Mouse (Mus musculus): ENCODE measurements around the gene Pced1b.
"Not testable (repeated sequence)": the region's sequence is repeated elsewhere in the genome, so short reads cannot be mapped to it uniquely, and the experiment has no call there.

Gene Pced1b

DNA sequence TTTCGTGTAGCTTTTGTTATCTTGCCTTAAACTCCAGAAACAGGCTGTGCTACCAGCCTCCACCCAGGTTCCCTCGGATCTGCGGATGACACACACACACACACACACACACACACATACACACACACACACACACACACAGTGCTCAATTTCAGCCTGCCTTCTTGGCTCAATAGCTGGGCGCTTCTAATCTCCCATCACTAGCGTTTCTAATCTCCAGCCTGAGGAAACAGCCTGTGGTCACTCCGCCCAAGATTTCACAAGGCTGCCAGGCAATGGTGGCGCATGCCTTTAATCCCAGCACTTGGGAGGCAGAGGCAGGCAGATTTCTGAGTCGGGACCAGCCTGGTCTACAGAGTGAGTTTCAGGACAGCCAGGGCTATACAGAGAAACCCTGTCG lies 98.2 kb downstream of the Pced1b start:
- no peak for DNase-seq

DNA sequence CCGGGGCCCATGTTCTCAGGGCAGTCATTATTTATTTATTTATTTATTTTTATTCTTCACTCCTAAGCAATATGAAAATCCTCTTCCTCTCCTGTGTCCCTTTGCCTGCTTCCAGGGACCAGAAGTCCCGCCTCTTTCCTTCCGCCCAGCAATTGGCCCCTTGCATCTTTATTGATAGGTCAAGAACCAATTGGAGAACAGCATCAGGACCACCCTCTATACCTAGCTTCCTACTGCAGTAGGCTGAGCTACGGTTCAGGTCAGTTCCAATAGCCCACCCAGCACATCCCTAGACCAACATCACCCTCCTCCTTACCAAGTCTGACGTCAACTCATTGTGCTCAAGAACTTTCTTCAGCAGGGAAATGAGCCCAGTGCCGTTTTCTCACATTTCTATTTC lies 99.0 kb downstream of the Pced1b start:
- no peak for DNase-seq

DNA sequence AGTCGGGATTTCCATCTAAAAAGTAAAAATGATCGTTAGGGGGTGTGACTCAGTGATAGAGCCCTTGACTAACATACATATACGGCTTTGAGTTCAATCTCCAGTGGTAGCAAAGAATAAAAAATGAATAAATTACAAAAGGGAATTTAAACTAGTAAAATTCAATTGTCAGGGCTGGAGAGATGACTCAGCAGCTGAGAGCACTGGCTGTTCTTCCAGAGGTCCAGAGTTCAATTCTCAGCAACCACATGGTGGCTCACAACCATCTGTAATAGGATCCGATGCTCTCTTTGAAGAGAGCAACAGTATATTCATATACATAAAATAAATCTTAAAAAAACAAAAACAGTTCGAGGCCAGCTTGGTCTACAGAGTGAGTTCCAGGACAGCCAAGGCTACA lies 99.5 kb downstream of the Pced1b start:
- no peak for DNase-seq

DNA sequence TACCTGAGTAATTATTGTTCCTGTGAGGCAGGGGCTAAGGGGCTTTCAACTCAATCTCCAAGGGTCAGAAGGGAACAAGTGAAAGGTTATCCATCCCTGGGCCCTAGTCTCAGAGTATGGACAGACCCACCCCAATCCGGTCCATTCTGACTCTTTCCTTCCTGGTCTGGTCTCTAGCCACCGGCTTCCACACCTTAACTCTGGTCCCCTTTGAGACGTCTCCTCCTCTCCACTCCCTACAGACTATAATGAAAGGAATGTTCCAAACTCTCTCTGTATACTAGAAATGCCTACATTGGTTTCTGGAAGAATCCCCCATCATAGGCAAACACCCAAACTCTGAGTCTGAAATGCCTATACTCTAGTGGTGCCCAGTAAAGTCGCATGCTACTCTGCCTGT lies 100.0 kb downstream of the Pced1b start:
- DNase-seq, result no peak

DNA sequence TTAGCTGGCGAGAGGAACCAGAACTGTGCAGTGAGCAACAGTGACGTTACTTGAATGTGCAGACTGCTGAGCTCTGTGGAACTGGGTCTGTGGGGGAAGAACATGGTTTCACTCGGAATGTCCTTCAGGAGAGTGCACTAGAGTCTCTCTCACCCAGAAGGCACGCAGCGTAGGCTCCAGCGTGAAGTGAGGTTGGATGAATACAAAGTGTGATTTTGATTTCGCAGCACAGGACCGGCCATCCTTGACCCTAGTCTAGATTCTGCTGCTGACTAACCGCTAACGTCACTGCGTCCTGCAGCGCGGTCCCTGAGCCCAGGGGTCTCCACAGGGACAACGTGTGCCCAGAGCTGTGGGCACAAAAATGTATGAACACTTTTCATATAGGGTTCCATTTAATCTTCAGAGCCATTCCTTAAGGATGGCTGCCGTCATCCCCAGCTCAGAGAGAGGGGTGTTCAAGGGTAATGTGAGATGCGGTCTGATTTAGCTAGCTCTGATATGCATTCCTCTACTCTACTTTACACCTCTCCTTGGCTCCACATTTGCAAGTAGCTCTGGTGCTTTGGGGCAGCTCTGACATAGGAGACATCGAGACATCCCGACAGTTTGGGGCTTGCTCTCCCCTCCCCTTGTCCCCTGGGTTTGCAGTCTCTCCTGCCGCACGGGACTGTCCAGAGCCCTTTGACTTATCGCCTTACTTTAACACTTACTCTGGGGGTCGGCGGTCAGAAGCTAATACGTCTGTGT lies 101.8 kb downstream of the Pced1b start:
- no peak for DNase-seq

DNA sequence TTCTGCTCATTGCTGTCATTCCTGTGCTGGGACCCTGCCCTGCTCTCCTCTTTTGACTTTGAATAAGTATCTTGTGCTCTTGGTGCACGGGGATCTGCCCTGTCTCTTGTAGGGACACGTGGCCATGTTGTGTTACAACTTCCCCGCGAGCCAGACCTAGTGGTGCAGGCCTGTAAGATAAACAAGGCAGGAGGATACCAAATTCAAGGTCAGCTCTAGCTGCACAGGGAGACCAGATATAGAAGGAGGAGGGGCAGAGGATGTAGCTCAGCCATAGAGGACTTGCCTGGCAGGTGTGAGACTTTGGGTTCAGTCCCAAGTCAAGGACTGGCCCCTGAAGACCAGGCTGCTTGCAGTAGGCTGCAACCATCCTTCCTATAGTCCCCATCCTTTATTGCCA lies 103.6 kb downstream of the Pced1b start:
- no peak for DNase-seq

DNA sequence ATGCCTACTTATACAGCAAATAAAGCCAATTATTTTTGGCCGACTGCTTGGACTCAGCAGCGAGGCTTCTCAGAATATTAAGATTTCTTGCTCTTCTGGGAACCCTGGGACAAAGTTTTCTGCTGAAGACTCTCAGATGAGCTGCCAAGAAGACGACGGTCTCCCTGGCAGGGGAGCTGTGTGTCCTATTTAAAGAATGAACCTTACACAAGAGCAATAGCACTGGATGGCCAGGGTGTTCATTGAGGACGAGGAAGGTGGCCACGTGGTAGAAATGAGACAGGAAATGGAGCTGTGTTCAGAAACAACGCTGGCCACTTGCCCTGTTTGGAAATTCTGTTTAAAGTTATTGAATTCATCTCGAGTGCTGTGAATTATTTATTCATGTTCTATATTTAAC lies 104.1 kb downstream of the Pced1b start:
- peak; percentile 68 to 82 for DNase-seq

DNA sequence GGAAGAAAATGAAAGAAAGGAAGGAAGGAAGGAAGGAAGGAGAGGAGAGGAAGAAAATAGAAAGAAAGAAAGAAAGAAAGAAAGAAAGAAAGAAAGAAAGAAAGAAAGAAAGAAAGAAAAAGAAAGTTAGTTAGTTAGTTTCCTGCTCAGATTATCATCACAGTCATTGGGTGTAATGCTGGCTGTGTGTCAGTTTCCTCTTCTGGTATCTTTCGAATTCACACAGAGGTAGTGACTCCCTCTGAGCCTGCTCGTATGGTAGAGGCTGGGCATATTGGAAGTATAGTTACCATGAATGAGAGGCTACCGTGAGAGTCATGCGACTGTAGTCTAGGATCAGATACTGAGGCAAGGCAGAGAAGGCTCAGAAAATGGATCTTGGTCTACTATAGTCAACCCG lies 104.8 kb downstream of the Pced1b start:
- no peak for DNase-seq

DNA sequence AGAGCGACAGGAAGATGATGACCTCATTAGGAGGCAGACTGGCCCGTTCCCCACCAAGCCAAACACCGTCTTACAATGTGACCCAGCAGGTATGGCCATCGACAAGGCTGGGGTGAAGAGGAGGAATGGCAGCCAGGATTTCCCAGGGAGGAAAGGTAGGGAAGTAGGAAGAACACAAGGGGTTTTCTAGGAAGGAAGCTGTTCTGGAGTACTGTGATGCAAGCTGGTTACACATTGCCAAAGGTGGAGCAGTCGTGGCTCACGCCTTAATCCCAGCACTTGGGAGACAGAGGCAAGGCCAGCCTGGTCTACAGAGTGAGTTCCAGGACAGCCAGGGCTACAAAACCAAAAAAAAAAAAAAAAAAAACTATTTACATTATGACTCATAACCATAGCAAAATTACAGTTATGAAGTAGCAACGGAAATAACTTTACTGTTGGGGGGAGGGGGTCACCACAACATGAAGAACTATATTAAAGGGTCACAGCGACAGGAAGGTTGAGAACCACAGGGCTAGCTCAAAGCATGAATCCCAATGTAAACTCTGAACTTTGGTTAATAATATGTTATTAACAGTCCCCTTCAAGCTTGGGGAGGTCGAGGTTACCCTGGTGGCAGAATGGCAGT lies 108.9 kb downstream of the Pced1b start:
- no peak for DNase-seq

DNA sequence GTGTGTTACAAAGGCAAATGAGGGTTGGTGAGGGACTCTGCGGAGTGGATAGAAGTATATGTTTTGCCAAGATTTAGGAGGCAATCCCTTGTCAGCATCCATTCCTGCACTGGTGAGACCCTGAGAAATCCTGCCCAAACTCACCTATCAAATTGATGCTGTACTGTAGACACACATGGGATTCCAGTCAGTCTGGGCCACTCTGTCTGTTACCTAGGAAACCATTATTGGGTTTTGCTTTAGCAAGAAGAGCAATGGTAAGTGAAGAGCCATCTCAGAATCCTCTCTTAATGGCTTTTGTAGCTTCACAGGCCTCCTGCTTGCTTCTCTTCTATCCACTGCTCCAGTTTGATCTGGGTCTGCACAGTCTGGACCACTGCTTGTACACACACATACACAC lies 110.1 kb downstream of the Pced1b start:
- DNase-seq, result no peak

DNA sequence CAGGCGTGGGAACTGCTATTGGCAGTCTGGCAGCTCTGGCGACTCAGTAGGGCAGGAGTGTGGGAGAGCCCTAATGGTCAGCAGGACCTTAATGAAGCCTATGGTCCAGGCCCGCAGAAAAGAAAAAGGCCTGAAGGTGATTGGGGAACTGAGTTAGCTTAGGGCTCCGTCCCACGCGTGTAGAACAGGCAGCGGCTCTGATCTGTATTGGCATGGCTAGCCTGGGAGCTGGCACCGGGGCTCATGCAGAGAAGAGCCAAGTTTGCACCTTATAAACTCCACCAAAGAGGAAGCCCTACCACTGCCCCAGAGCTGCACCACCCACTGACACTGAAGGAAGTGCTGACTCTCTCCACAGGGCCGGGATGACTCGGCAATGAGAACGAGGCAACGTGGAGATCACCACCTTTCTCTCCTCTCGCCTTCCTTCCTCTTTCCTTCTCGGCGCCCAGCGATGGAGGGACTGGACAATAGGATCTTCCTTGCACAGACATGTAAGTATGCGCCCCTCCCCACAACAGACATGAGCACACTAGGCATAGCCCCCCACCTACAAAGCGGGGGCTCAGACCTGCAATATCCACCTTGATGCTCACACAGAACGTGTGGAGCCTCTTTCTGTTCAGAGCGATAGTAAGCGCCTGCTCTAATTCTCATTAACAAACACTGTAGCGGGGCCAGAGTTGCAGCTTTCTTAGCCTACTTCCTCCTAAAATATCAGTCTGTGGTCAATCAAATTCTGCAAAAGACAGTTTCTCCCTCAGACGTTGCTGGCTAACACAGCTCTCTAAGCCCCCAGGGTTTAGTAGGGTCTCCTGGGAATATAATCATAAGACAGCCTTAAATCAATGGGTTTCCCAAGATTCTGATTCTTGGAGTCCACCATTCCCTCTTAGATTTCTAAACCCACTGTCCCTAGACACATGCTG lies 114.2 kb downstream of the Pced1b start:
- no peak for DNase-seq

DNA sequence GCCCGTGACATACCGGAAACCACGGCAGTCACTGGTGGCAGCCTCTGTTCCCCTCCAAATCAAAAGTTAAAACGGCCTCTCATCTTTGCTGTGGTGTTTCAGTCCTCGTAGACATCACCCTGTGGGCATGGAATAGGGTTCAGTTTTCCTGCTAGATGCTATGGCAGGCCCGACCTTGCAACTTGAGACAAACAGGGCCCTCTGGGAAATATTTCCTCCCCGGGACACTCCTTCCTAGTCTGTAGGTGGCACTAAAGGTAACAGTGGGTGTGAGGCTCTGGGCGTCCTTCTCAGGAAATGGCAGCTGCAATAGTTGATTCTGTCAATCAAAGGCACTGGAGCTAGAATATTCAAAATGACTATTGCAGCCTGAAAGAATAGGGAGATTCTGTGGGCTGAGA lies 114.9 kb downstream of the Pced1b start:
- DNase-seq, result no peak

DNA sequence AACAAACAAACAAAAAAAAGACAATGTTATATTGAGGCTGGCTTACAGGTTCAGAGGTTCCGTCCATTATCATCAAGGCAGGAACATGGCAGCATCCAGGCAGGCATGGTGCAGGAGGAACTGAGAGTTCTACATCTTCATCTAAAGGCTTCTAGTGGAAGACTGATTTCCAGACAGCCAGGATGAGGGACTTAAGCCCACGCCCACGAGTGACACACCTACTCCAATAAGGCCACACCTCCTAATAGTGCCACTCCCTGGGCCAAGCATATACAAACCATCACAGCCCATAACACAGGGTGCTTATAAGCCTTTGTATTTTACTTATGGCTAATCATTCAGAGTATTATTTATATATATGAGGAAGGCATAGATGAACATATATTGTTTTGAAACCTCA lies 117.4 kb downstream of the Pced1b start:
- not testable (repeated sequence) for DNase-seq

DNA sequence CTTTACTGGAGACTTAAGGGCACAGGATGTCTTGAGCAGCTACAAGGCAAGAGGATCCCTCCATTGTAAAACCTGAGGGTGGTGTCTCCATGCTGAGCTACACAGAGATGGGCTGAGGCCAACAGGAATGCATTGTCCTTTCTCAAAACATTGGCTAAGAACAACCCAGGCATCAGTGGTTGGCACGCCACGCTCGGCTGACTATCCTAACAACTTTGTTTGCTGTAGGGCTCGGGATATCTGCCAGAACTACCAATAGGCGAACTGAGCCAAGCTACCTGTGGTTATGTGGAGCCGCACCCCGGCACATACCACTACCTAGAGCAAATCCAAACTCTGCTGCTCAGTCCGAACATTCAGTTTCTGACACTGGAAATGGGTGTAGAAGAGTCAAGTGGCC lies 118.1 kb downstream of the Pced1b start:
- peak; percentile 44 to 63 for DNase-seq

DNA sequence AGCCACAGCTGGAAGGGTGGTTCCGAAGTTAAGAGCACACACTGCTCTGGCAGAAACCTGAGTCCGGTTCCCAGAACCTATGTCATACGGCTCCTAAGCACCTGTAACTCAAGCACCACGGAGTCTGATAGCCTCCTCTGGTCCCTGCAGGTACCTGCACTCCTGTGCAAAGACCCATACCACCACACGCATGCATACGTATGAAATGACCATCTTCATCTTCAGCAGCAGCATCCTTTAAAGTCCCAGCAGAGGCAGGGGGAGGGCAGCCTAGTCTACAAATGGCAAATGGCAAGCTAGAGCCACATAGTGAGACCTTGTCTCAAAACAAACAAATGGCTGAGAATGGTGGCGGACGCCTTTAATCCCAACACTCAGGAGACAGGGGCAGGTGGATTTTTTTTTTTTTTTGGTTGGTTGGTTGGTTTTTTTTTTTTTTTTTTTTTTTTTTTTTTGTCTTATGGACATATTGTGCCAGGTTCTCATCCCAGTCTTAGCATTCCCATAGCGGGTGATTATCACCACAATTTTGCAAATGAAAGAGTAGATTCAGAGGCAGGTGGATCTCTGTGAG lies 121.2 kb downstream of the Pced1b start:
- no peak for DNase-seq

DNA sequence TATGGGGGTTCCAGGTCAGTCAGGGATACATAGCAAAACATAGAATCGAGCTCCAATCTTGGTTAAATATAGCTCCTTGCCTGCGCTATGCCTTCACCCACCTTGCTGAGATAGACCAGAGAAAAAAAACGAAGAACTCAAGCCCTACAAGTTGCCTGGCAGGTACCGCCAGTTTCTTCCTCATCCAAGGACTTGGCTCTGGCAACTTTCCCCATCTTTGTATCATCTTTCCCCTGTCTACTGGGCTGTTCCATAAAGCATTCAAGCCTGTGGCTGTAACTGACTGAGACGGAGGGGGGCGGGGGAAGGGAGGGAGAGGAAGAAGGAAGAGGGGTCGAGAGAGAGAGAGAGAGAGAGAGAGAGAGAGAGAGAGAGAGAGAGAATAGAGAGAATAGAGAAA lies 121.7 kb downstream of the Pced1b start:
- no peak for DNase-seq

DNA sequence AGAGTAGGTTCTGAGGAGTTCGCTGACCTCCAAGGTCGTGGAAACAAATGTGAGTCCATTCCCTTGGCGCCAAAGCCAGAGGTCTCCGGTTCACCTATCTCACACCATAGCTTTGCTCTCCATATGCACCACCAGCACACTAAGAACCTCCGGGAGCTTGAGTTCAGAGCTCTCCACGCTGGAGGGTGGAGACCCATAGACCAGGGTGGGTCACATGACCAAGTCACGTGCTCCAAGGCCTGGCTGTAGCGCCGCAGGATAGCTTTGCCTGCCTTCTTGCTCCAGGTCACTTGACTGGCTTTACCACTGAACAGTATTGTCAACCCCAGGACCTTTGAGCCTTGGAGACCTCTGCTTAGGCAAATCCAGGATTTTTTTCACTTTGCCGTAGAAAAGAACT lies 122.2 kb downstream of the Pced1b start:
- no peak for DNase-seq

DNA sequence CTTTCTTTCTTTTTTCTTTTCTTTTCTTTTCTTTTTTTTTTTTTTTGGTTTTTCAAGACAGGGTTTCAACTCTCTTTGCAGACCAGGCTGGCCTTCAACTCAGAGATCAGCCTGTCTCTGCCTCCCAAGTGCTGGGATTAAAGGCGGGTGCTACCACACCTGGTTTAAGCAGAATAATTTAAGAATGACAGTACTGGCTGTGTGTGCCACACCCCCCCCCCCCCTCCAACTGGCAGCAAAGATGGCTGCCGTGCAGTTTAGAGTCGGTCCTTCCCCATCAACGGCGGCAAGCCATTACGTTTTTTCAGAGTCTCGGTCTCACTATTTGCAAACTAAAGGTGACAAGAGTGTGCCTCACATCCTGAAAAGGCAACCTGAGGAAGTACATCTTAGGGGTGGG lies 124.0 kb downstream of the Pced1b start:
- no peak for DNase-seq

DNA sequence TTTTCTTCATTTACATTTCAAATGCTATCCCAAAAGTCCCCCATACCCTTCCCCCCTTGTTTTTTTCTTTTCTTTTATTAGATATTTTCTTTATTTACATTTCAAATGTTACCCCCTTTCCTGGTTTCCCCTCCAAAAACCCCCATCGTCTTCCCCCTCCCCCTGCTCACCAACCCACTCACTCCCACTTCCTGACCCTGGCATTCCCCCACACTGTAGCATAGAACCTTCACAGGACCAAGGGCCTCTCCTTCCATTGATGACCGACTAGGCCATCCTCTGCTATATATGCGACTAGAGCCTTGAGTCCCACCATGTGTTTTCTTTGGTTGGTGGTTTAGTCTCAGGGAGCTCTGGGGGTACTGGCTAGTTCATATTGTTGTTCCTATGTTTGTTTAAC lies 125.1 kb downstream of the Pced1b start:
- DNase-seq, result not testable (repeated sequence)

DNA sequence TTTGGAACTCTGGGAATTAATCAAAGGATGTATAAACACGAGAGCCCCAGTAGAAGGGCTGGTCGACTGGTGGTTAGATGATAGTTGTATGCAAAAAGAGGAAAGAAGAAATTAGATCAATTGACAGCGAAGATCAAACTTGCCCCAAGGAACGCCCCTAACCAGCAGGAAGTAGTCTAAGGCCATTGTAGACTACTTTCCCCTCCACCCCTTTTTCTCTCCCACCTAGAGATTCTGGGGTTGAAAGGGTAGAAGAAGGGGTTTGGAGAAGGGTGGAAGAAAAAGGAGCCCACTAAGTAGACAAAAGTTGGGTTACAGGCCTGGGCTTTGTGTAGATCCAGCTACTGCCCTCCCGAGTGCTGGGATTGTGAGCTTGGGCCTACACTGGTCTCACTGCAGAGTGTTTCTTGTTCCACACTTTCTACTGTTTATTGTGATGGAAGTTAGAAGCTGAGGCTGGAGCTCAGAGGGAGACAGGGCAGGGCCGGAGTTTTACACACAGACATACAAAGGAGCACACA lies 125.8 kb downstream of the Pced1b start:
- no peak for DNase-seq

DNA sequence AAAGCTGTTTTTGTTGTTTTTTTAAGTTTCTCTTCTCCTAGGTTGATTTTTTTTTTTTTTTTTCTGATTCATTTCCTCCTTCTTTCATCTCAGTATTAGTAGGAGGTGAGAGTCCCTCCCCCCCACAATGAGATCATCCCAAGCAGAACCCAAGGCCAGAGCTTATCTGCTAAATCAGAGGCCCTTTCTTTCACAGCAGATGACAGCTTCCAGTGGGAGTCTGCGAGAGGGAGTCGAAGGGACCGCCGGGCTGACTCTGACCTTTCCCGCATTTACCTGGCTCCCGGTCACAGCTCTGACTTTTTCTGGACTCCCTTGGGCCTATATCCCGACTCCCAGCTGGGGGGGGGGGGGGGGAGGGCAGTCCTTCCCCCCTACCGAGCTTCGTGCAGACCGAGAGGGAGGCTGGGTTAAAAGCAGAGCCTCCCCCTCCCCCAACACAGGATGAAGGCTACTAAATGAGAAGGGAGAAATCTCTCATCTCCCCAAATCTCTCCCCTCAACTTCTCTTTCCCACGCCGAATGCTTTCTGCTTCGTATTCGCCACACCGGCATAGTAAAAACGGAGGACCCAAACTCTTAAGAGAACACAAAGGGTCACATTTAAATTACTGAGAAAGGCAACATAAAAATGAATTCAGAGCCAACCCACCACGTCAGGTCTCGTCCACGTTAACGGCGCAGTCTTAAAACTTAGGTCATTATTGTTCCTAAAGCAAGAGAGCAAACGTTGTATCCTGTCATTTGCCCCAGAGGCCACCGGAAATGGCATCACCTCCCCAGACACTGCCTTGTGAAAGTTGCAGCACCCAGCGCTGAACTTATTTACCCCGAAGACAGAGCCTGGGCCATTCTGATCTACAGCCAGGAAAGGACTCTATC lies 126.5 kb downstream of the Pced1b start:
- no peak for DNase-seq

All from kidney, postnatal 25 days (tissue).